Mouse (Mus musculus) stomach, embryonic 15.5 days (tissue): ENCODE results near the gene Pbx1. TPM values are rescaled to one million over a fixed set of nuclear protein-coding genes. Genes with fewer than 3 reads are reported as not detected.

Experiments used
- ATAC-seq: fragments of 200-750 bp; cut with Nextera tagmentation; 2 replicates; pipeline ENCODE4 v1.8.0; 2017; ENCODE audit warnings: low read depth, moderate number of reproducible peaks, moderate TSS enrichment; ENCODE audit not compliant: insufficient read depth, low FRiP score
- H3K27ac ChIP-seq: fragments of 300-500 bp; sonication (generic); 2 replicates; pipeline ENCODE4 v1.5.1; 2015; ENCODE audit warnings: mild to moderate bottlenecking, inconsistent platforms
- H3K27me3 ChIP-seq: fragments of 300-500 bp; sonication (generic); replicated peaks from 2 replicates; pipeline ENCODE4 v1.6.1; 2015; ENCODE audit warnings: inconsistent platforms
- H3K36me3 ChIP-seq: fragments of 300-500 bp; sonication (generic); 2 replicates; pipeline ENCODE4 v1.6.1; 2015; ENCODE audit warnings: inconsistent platforms
- H3K4me1 ChIP-seq: fragments of 300-500 bp; sonication (generic); 2 replicates; pipeline ENCODE4 v1.6.1; 2015; ENCODE audit warnings: inconsistent platforms
- H3K4me2 ChIP-seq: fragments of 300-500 bp; sonication (generic); 2 replicates; pipeline ENCODE4 v1.6.1; 2015; ENCODE audit warnings: mild to moderate bottlenecking, inconsistent platforms
- H3K4me3 ChIP-seq: fragments of 300-500 bp; sonication (generic); replicated peaks from 2 replicates; pipeline ENCODE4 v1.5.1; 2015; ENCODE audit warnings: inconsistent platforms
- H3K9ac ChIP-seq: fragments of 300-500 bp; sonication (generic); 2 replicates; pipeline ENCODE4 v1.6.1; 2015; ENCODE audit warnings: inconsistent platforms
- H3K9me3 ChIP-seq: fragments of 300-500 bp; sonication (generic); 2 replicates; pipeline ENCODE4 v1.6.1; 2016; ENCODE audit warnings: inconsistent platforms
- WGBS: fragments of 180-500 bp; shearing (Covaris S2); methylation state at CpG from one replicate; pipeline ENCODE4 v1.1.7; 2015; 5-methylcytosine and 5-hydroxymethylcytosine counted together
- polyA plus RNA-seq: library from polyadenylated mRNA; unstranded; fragments of >200 nt; fragmentation: Nextera tagmentation; extraction: Ambion mirVana; gene quantifications from 2 replicates; pipeline ENCODE4 v1.2.1, GENCODE M21; 2015

Gene Pbx1
- polyA plus RNA-seq, 1 experiment from 2014 or later = 36.2 TPM

GRCm38 (mm10) chr1:168381451-168381850, 50.6 kb downstream of the Pbx1 start:
- H3K4me1 ChIP-seq = peaks cover 60% of the 10 kb centered on the region
- H3K4me2 ChIP-seq = no peak overlapping the region
- ATAC-seq = no peak
- WGBS = 43% methylated on average over 4 of the region's 4 CpGs
- H3K9ac ChIP-seq = no peak overlapping the region
- no peak overlapping the region for H3K27ac ChIP-seq
- no peaks in the 10 kb centered on the region for H3K36me3 ChIP-seq
- no peaks in the 10 kb centered on the region for H3K27me3 ChIP-seq
- H3K4me3 ChIP-seq = no peak overlapping the region
- no peaks in the 10 kb centered on the region for H3K9me3 ChIP-seq

- Histone ChIP-seq H3K9ac (no peak overlapping the region), H3K4me1 (peaks cover 49% of the 10 kb centered on the region), H3K27ac (no peak overlapping the region), H3K9me3 (no peaks in the 10 kb centered on the region), H3K27me3 (no peaks in the 10 kb centered on the region), H3K4me2 (no peak overlapping the region), H3K4me3 (no peak overlapping the region), H3K36me3 (no peaks in the 10 kb centered on the region)
- ATAC-seq = no peak
- 45% methylated on average over 9 of the region's 9 CpGs for WGBS
Measured at GRCm38 (mm10) chr1:168380241-168380770, 51.8 kb downstream of the Pbx1 start.

GRCm38 (mm10) chr1:168377650-168378049, 54.4 kb downstream of the Pbx1 start:
- ATAC-seq = no peak
- Histone ChIP-seq H3K4me3 (no peak overlapping the region), H3K27me3 (no peaks in the 10 kb centered on the region), H3K36me3 (no peaks in the 10 kb centered on the region), H3K9me3 (no peaks in the 10 kb centered on the region), H3K4me1 (peaks cover 24% of the 10 kb centered on the region), H3K27ac (no peak overlapping the region), H3K4me2 (no peak overlapping the region), H3K9ac (no peak overlapping the region)
- WGBS = 44% methylated on average over 6 of the region's 6 CpGs

GRCm38 (mm10) chr1:168376330-168376729, 55.7 kb downstream of the Pbx1 start:
- H3K4me3 ChIP-seq = no peak overlapping the region
- H3K4me2 ChIP-seq = no peak overlapping the region
- peaks cover 14% of the 10 kb centered on the region for H3K4me1 ChIP-seq
- H3K27ac ChIP-seq = no peak overlapping the region; the same call in 1 of the 2 replicates
- H3K27me3 ChIP-seq = no peaks in the 10 kb centered on the region
- no peak for ATAC-seq
- no peaks in the 10 kb centered on the region for H3K9me3 ChIP-seq
- no peak overlapping the region for H3K9ac ChIP-seq
- no peaks in the 10 kb centered on the region for H3K36me3 ChIP-seq
- WGBS = 22% methylated on average over 3 of the region's 3 CpGs

- no peak overlapping the region for H3K27ac ChIP-seq
- H3K4me3 ChIP-seq = no peak overlapping the region
- no peaks in the 10 kb centered on the region for H3K9me3 ChIP-seq
- no peaks in the 10 kb centered on the region for H3K27me3 ChIP-seq
- 70% methylated on average over 12 of the region's 12 CpGs for WGBS
- no peak overlapping the region for H3K9ac ChIP-seq
- ATAC-seq = no peak
- no peak overlapping the region for H3K4me2 ChIP-seq
- H3K36me3 ChIP-seq = no peaks in the 10 kb centered on the region
- peaks cover under 1% of the 10 kb centered on the region for H3K4me1 ChIP-seq
Measured at GRCm38 (mm10) chr1:168374953-168375600, 57.0 kb downstream of the Pbx1 start.

- H3K9me3 ChIP-seq = no peaks in the 10 kb centered on the region
- H3K4me2 ChIP-seq = no peak overlapping the region
- H3K4me1 ChIP-seq = no peaks in the 10 kb centered on the region
- no peak for ATAC-seq
- no peaks in the 10 kb centered on the region for H3K27me3 ChIP-seq
- 88% methylated on average over 2 of the region's 2 CpGs for WGBS
- no peak overlapping the region for H3K4me3 ChIP-seq
- no peak overlapping the region for H3K9ac ChIP-seq
- H3K36me3 ChIP-seq = no peaks in the 10 kb centered on the region
- no peak overlapping the region for H3K27ac ChIP-seq
Measured at GRCm38 (mm10) chr1:168372089-168372488, 60.0 kb downstream of the Pbx1 start.

- no peak for ATAC-seq
- 88% methylated on average over 9 of the region's 9 CpGs for WGBS
Measured at GRCm38 (mm10) chr1:168370966-168371365, 61.1 kb downstream of the Pbx1 start.

GRCm38 (mm10) chr1:168366261-168366660, 65.8 kb downstream of the Pbx1 start:
- H3K4me2 ChIP-seq = no peak overlapping the region
- H3K9me3 ChIP-seq = no peaks in the 10 kb centered on the region
- H3K9ac ChIP-seq = no peak overlapping the region
- no peak for ATAC-seq
- 0 out of 2 replicates have a peak, but pooled peaks cover 8% of the 10 kb centered on the region for H3K4me1 ChIP-seq
- 86% methylated on average over 5 of the region's 5 CpGs for WGBS
- H3K27me3 ChIP-seq = no peaks in the 10 kb centered on the region
- no peak overlapping the region for H3K27ac ChIP-seq
- no peaks in the 10 kb centered on the region for H3K36me3 ChIP-seq
- H3K4me3 ChIP-seq = no peak overlapping the region

More at GRCm38 (mm10) chr1:168370966-168371365, 61.1 kb downstream of the Pbx1 start:
- Histone ChIP-seq H3K27me3 (no peaks in the 10 kb centered on the region), H3K27ac (no peak overlapping the region), H3K4me3 (no peak overlapping the region), H3K9me3 (no peaks in the 10 kb centered on the region), H3K4me2 (no peak overlapping the region), H3K36me3 (no peaks in the 10 kb centered on the region), H3K4me1 (no peaks in the 10 kb centered on the region), H3K9ac (no peak overlapping the region)

GRCm38 (mm10) chr1:168364325-168364724, 67.7 kb downstream of the Pbx1 start:
- no peak overlapping the region for H3K4me3 ChIP-seq
- ATAC-seq = no peak
- H3K36me3 ChIP-seq = no peaks in the 10 kb centered on the region
- H3K27ac ChIP-seq = no peak overlapping the region
- no peak overlapping the region for H3K9ac ChIP-seq
- H3K4me1 ChIP-seq = 0 out of 2 replicates have a peak, but pooled peaks cover 8% of the 10 kb centered on the region
- no peaks in the 10 kb centered on the region for H3K27me3 ChIP-seq
- H3K4me2 ChIP-seq = no peak overlapping the region
- H3K9me3 ChIP-seq = no peaks in the 10 kb centered on the region
- 83% methylated on average over 7 of the region's 7 CpGs for WGBS

GRCm38 (mm10) chr1:168363053-168363452, 69.0 kb downstream of the Pbx1 start:
- WGBS = 91% methylated on average over 11 of the region's 11 CpGs
- Histone ChIP-seq H3K27me3 (no peaks in the 10 kb centered on the region), H3K36me3 (no peaks in the 10 kb centered on the region), H3K9me3 (no peaks in the 10 kb centered on the region), H3K9ac (no peak overlapping the region), H3K4me2 (no peak overlapping the region), H3K4me3 (no peak overlapping the region), H3K27ac (no peak overlapping the region), H3K4me1 (peaks cover 14% of the 10 kb centered on the region)
- no peak for ATAC-seq

- Histone ChIP-seq H3K9ac (no peak overlapping the region), H3K4me1 (peaks cover 18% of the 10 kb centered on the region), H3K4me3 (no peak overlapping the region), H3K36me3 (no peaks in the 10 kb centered on the region), H3K9me3 (no peaks in the 10 kb centered on the region), H3K27me3 (no peaks in the 10 kb centered on the region), H3K27ac (no peak overlapping the region), H3K4me2 (no peak overlapping the region)
- 76% methylated on average over 10 of the region's 10 CpGs for WGBS
- no peak for ATAC-seq
Measured at GRCm38 (mm10) chr1:168362464-168362863, 69.6 kb downstream of the Pbx1 start.

GRCm38 (mm10) chr1:168357680-168358611, 74.1 kb downstream of the Pbx1 start:
- Histone ChIP-seq H3K36me3 (no peaks in the 10 kb centered on the region), H3K4me3 (no peak overlapping the region), H3K4me2 (peak overlapping the region; percentile 37), H3K9ac (no peak overlapping the region), H3K27me3 (no peaks in the 10 kb centered on the region), H3K27ac (no peak overlapping the region; the same call in 1 of the 2 replicates), H3K9me3 (no peaks in the 10 kb centered on the region), H3K4me1 (peaks cover 36% of the 10 kb centered on the region)
- WGBS = 29% methylated on average over 26 of the region's 26 CpGs
- no peak for ATAC-seq
